Mouse (Mus musculus) heart, postnatal 4 days (tissue): ENCODE results near the gene Xpo5. TPM values are rescaled to one million over a fixed set of nuclear protein-coding genes. Genes with fewer than 3 reads are reported as not detected.

Experiments used
- DNase-seq: peaks from one replicate; pipeline ENCODE4 v3.0.0; 2021
- total RNA-seq, 2 experiments: library from RNA; stranded (reverse); gene quantifications; 2 replicates each; pipeline ENCODE4 v1.2.3; 2021

Gene Xpo5
- total RNA-seq, 2 experiments from 2014 or later, result 26.9 to 28.7 TPM

DNA sequence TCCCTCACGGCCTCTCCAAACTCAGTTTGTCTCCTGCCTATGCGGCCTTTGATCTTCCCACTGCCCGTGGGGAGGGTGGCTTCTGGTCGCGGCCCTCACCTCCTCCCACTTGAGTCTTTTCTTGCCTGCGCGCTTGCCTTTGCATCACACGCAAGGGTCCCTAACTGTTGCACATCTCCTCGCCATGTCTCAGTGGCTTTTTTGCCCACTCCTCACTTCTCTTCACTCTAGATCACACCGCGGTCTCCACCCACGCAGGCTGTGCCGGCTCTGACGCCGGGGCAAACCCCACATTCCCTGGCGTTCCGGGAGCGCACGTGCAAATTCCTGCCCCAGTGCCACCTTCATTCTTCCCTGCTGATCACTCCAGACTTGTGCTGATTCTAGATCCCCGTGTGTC, 496 bp downstream of the Xpo5 start:
- peak; percentile 60 for DNase-seq

DNA sequence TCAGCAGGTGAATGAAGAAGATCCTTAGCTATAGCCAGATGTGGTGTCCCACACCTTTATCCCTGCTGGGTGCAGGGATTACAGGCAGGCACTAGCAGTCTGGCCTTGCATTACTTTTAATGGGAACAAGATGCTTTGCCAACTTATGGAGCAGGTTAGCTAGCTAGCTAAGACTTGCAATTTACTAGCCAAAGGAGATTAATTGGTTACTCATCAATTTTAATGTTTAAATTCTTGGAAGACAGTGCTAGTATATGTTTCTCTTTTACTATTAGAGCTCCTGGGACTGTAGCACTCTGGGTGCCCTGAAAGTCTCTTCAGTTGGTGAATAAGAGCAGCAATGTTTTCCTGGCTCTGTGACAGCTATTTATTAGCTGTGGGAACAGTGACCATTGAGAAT, 4.1 kb downstream of the Xpo5 start:
- no peak for DNase-seq

DNA sequence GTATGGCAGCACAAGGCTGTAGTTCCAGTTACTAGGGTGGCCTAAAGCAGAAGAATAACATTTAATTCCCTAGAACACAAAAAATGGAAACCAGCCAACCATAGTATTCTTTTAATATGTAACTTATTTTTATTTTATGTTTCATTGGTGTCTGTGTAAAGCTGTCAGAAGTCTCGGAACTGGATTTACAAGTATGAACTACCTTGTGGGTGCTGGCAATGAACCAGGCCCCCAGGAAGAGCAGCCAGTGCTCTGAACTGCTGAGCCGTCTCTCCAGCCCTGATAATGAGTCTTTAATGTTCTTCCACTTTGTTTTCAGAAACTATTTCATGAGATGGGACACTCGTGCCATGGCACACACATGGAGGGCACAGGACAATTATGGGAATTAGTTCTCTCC, 8.0 kb downstream of the Xpo5 start:
- DNase-seq, result no peak

DNA sequence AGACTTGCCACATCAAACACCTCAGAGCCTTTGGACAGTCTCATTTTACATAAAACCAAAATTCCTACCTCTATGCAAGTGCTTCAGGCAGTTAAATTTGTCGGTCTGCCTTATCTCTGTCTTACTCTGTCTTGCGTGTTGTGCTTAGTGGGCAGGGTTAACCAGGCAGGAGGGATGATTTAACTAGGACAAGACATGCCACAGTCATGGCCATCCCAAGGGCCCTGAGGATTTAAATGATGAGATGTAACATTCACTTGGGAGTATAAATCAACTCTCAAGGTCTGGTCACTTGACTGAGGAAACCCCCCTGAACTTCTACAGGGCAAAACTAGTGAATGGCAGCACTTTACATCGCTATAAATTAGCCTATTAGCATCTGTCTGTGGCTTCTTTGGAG, 19.0 kb downstream of the Xpo5 start:
- DNase-seq, result no peak

DNA sequence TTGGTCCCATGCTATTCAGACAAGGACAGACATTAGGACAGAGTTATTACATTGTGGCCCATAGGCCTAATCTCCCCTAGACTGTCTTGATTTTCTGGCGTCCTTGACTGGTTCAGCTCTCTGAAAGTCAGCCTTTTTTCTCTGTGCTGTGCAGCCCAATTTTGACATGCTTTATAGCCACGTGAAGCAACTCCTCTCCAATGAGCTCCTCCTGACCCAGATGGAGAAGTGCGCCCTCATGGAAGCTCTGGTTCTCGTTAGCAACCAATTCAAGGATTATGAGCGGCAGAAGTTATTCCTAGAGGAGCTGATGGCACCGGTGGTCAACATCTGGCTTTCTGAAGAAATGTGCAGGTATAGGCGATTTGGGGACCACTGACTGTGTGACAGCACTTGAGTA, 25.0 kb downstream of the Xpo5 start:
- no peak for DNase-seq

DNA sequence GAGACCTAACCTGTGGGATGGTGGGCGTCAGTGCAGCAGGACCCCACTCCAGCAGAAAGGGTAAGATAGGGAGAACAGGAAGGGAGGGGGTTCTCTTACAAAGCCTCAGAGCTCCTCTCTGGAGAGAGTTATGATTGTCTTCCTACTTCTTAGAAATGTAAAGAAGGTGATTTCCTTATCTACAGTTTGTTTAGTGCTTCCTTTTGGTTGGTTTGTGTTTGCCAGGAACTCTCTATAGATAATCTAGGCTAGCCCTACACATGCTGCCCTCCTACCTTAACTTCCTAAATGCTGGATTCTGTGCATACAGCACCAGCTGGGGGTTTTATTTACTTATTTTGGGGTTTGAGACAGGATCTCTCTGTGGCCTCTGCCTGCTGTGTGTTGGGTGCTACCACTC, 33.5 kb downstream of the Xpo5 start:
- no peak for DNase-seq

GRCm38 (mm10) chr17:46237079-46237478, 34.5 kb downstream of the Xpo5 start:
- no peak for DNase-seq

DNA sequence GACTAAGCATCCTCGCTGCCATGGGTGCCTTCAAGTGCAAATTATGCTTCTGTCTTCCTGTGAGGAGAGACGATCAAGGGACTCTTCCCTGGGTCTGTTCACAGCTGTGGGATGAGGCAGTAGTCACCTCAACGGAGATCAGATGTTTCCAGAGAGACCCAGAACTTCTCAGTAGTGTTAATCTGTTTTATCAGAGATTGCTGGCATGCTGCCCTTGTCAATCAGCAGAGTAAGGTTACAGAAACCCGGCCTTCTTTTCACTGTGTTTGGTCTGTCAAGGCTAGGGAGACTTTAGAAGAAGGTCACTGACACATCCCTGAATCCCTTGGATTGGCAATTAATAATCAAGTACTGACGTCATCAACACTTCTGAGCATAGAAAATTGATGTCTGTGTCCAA, 34.9 kb downstream of the Xpo5 start:
- DNase-seq, result no peak

GRCm38 (mm10) chr17:46239516-46240114, 37.0 kb downstream of the Xpo5 start:
- no peak for DNase-seq

DNA sequence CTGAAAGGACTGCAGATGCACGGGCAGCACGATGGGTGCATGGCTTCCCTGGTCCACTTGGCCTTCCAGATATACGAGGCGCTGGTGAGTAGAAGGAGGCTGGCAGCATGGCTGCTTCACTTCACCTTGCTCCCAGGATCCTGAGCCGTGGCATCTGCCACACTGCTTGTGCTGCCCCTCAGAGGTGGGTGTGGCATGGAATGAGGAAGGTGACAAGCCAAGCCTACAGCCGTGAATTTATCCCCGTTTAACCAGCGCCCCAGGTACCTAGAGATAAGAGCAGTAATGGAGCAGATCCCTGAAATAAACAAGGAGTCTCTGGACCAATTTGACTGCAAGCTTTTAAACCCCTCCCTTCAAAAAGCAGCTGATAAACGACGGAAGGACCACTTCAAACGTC, 38.9 kb downstream of the Xpo5 start:
- DNase-seq, result no peak

DNA sequence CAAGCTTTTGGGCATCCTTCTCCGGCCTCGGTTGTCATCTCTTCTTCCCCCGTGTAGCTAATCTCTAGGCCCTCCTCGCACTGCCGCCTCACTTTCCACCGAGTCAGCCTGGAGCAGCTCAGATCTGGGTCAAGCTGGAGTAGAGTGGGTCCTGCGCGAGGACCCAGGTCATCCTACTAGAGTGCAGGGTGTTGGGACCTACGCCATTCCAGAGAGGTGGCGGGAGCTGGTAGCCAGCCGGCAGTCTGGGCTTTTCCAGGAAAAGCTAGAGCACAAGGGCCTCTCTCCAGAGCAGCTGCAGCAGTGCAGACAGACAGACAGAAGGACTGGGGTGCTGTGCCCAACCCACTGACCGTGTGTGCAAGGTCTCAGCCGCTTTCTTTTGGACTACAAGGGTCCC, 39.7 kb downstream of the Xpo5 start:
- no peak for DNase-seq

DNA sequence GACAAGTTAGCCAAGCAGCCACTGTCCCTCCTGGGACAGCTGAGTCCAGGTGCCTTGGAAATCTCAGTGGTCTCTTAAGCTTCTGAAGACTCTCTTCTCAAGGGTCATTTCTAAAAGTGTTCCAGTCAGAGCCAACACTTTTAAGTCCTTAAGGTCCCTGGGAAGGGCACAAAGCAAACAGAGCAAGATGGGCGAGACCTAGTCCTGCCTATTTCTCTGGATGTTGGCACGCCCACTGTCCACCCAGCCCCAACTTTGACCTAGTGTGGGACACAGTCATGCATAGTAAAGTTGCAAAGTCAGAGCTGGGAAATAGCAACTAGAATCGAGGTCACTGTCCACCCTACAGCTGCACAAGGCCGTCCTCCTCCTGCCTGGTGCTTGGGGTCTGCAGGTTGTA, 40.4 kb downstream of the Xpo5 start:
- DNase-seq, result no peak

DNA sequence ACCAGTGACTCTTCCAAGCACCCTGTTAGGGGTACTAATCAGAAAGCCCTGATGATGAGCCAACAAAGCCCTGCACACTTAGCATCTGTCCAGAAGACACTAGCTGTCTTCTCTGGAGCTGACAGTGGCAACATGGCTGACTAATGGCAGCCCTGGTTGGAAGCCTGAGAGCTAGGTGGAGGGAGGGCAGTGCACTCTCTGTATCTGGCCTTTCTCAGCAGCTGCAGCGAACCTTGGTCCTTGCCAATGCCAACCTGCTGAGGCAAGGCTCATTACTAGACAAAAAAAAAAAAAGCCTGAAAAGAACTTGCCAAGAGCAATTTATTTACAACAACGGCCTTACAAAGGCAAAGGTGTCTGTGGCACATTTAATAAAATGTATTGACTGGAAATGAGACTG, 41.0 kb downstream of the Xpo5 start:
- DNase-seq, result no peak

- DNase-seq, result no peak
Measured at GRCm38 (mm10) chr17:46244579-46244978, 42.0 kb downstream of the Xpo5 start.

GRCm38 (mm10) chr17:46247512-46248188, 45.1 kb downstream of the Xpo5 start, which contains the start of the genes Polr1c and Yipf3:
TSS of gene Polr1c (minus strand) at chr17:46248054.
TSS of gene Yipf3 (plus strand) at chr17:46248080.
- peak; percentile 96 for DNase-seq

DNA sequence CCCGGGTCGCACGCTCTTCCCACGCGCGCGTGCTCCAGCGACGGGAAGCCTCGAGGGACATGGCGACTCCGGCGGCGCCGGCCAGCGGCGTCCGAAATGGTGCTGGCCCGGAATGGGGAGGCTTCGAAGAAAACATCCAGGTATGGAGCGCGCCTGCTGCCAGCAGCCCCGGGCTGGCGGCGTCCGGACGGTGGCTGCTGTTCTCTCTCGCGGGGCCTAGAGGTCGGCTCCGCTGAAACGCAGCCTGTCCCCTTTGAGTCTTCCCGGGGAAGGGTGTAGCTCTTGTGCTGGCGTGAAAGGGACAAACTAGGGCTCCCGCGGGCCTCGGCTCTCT, 45.6 kb downstream of the Xpo5 start:
- no peak for DNase-seq

GRCm38 (mm10) chr17:46251174-46251573, 48.6 kb downstream of the Xpo5 start:
- no peak for DNase-seq

DNA sequence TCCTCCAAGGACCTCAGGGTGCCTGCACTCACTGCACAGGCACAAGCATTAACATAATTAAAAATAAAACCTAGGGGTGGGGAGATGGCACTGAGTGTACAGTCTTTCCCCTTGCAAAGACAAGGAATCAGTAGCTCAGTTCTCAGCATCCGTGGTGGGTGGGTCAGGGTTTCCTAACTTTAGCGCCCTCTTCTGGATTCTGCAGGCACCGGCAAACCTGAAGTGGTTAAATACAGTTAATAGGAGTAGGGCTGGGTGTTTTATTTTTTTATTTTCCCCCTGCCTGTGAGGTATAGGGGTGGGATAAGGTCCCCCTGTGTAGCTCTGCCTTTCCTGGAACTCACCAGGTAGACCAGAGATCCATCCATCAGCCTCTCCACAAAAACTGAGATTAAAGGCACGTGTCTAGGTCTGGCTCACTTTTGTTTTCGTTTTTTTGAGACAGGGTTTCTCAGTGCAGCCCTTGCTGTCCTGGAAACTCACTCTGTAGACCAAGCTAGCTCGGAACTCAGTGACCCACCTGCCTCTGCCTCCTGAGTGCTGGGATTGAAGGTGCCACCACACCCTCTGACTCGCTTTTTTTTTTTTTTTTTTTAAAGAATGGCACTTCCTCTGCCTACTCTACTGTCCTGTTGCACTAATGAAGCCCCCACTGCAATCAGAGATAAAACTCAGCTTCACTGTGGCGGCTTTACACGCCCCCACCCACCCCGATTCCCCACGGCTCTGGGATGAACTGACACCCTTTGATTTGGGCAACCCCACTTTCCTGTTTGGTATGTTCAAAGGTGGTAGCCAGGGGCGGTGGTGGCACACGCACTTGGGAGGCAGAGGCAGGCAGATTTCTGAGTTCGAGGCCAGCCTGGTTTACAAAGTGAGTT, 50.2 kb downstream of the Xpo5 start:
- DNase-seq, result peak; percentile 62

GRCm38 (mm10) chr17:46253452-46254084, 51.0 kb downstream of the Xpo5 start, which contains the start of gene Lrrc73:
TSS of gene Lrrc73 (plus strand) at chr17:46253531.
- DNase-seq, result peak; percentile 92

DNA sequence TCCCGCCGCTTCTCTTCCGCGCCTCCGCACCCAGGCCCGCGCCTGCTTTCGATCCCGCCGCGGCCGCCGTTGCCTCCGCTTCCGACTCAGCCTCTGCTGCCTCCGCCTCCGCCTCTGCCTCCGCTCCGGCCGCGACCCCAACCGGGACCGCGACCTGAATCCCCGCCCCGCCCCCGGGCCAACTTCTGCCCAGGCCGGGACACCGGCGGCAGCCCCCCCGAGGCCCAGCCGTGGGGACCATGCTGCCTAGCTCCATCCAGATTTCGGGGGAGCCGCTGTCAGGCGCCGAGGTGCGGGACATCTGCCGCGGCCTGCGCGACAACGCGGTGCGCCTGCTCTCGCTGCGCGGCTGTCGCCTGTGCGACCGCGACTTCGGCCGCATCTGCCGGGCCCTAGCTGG, 51.5 kb downstream of the Xpo5 start:
- DNase-seq, result no peak

DNA sequence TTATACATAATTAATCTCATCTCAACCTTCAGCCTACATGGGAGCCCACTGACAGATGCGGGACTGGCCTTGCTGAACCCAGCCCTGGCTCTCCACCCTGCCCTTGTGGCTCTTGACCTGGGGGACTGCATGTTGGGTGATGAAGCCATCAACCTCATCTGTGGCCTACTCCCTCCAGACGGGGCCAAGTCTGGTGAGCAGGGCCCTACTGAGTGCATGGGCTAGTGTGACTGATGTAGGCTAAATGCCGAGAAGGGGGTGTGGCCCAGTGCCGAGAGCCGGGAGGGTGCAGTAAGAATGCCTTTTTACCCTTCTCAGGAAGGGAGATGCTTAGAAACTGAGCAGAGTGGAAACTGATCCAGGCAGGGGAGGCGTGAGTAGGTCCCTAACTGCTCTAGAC, 52.6 kb downstream of the Xpo5 start:
- no peak for DNase-seq

- DNase-seq, result no peak
Measured at GRCm38 (mm10) chr17:46258279-46259053, 55.9 kb downstream of the Xpo5 start.
